Mouse (Mus musculus): ENCODE data around the gene Btn1a1. TPM values are rescaled to one million over a fixed set of nuclear protein-coding genes. Genes with fewer than 3 reads are reported as not detected.

Btn1a1 gene
- polyA plus RNA-seq, 1 experiment = 0.17 TPM

DNA sequence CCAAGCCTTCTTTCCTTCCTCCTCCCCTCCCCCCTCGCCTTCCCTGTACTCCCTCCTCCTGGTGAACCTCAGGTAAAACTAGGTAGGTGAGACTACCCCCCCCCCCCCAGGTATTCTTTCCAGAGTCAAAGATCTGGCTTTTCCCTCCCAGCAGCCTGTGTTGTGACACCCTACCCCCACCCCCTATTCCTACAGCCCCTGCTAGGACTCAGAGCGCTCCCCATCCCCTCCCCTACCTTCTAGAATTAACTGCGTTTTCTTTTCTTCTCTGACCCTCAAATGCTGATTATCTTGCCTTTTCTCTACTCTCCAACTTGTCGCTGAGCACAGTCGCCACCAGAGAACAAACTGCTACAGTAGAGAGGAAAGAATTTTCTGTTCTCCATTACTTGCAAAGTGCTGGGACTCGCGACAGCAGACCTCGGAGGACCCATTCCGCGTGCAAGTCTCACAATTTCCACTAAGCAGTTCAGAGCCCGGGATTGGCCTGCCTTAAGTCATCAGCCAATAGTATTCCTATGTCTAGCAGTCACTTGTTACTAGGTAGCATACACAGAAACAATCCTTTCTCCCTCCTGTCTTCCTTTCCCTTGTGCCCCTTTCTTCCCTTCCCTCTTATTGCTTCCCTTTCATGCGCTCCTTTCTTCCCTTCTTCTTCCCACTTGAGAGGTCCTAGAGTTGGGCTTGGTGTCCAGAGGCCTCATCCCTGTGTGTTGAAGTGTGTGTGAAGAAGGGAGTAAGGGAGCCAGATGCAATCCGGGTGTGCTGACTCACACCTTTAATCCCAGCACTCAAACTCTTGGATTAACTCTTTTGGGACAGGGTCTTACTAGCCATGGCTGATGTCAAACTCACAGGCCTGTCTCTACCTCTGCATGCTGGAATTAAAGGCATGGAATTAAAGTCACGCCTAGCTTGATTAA is 23.0 kb upstream of the Btn1a1 start, which contains the start of gene Btn2a2:
Gene Btn2a2, minus strand, starts transcription at position 458 of the 923 bp plus-strand sequence.
- peak; percentile 52 for DNase-seq (ENCODE audit: low read depth, low spot score)
- WGBS = 9% methylated on average over 14 of the region's 14 CpGs

GRCm38 (mm10) chr13:23485271-23485670 is 19.6 kb upstream of the Btn1a1 start:
- 39% methylated on average over 5 of the region's 5 CpGs for WGBS
- no peak for DNase-seq (ENCODE audit: low read depth, low spot score)

GRCm38 (mm10) chr13:23483153-23483552 is 17.5 kb upstream of the Btn1a1 start:
- DNase-seq (ENCODE audit: low read depth, low spot score) = no peak
- WGBS = 82% methylated on average over 2 of the region's 2 CpGs

DNA sequence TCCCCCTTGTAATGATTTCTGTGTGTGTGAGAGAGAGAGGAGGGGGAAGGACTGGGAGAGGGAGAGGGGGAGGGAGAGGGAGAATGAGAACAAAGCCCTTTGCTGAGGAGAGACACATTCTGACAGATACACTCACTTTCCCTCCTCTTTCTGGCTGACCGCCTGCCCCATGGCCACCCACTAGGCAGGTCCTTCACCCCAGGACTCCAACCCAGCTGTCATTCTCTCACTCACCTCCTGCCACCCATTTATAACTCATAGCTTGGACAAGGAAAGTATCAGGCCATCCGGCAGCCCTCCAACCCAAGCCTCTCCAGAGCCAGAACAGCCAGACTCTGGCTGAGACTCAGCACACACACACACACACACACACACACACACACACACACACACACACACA is 10.0 kb upstream of the Btn1a1 start:
- 68% methylated on average over 2 of the region's 2 CpGs for WGBS
- no peak for DNase-seq (ENCODE audit: low read depth, low spot score)

DNA sequence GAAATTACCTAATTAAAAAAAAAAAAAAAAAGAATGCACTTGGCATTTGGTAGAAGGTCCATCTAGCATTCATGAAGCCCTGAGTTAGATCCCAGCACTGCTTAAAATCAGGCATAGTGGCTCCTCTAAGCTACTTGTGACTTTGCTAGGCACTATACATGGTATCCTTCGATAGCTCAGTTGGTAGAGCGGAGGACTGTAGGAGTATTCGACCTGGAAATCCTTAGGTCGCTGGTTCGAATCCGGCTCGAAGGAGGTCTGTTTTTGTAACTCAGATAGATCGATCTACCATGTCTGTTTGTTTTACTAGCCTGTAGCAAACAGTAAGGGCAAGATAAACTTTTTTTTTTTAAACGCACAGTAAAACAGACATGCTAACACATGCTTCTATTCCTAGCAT is 1.2 kb upstream of the Btn1a1 start:
- WGBS = 9% methylated on average over 9 of the region's 9 CpGs
- DNase-seq (ENCODE audit: low read depth, low spot score) = no peak

DNA sequence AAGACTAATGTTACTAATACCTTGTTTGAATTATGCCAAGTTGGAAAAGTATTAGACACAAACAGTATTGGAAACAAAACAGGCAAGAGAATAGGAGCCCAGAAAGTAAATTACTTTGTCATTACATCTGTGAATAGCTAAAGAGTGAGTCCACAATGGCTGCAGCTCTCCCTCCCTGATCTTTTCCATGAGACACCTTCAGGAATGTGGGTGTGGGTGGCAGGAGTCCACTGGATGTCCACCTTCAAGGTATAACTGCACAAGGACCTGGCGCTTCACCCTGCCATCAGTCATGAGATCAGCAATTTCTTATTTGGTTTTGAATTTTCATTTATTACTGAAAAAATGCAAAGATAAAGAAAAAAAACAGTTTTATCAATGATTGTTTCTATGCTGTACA is 605 bp upstream of the Btn1a1 start:
- 80% methylated on average over 1 of the region's 1 CpGs for WGBS
- no peak for DNase-seq (ENCODE audit: low read depth, low spot score)

GRCm38 (mm10) chr13:23464841-23465366 is 797 bp downstream of the Btn1a1 start:
- no peak for DNase-seq (ENCODE audit: low read depth, low spot score)
- 18% methylated on average over 11 of the region's 11 CpGs for WGBS

DNA sequence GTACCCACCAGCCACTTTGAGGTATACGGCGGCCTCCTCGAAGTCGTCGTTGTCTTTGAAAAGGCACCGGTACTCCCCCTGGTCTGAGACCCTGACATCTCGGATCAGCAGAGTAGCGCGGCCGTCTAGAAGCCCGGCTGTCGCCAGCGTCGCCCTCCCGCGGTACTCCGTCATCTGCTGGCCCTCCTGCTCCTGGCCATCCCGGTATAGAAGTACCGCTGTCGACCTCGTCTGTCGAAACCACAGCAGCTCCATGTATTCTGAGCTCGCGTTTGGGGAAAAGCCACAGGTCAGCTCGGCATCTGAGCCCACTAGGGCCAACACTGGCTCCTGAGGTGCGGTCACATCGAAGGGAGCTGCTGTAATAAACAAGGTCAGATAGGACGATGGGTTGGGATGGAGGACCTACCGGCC is 1.5 kb downstream of the Btn1a1 start:
- no peak for DNase-seq (ENCODE audit: low read depth, low spot score)
- WGBS = 1% methylated on average over 29 of the region's 29 CpGs

- DNase-seq (ENCODE audit: low read depth, low spot score) = no peak
These were observed 2.1 kb downstream of the Btn1a1 start for GRCm38 (mm10) chr13:23463381-23464223.

GRCm38 (mm10) chr13:23462669-23463068 is 3.0 kb downstream of the Btn1a1 start:
- DNase-seq (ENCODE audit: low read depth, low spot score) = no peak

More at GRCm38 (mm10) chr13:23463381-23464223, 2.1 kb downstream of the Btn1a1 start:
- WGBS = 3% methylated on average over 21 of the region's 21 CpGs

GRCm38 (mm10) chr13:23462063-23462462 is 3.6 kb downstream of the Btn1a1 start:
- no peak for DNase-seq (ENCODE audit: low read depth, low spot score)
- WGBS = 89% methylated on average over 4 of the region's 4 CpGs

DNA sequence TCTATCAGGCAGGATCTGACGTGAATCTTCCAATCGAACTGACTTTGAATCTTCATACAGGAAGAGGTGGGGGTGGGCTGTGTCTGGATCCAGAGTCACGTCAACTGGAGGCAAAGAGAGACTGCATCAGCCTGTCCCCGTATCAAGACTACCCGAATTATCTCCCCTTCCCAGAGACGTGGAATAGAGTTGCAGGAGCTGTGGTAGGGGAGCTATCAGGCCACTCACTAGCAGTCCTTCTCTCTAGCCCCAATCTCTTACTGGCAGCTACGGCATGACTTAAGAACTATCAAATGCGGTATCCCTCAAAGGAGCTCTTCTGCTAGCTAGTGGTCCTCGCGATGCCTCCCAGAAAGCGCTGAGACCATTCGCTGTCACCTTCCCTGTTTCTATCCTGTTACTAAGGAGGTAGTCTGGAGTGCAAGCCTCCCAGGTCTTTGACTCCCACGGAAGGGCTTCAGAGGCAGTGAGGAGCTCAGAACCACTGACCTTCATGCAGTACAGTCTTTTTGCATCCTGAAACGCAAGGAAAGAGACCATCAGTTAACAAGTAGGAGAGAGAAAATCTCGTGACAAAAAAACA is 6.3 kb downstream of the Btn1a1 start:
- WGBS = 68% methylated on average over 15 of the region's 15 CpGs
- DNase-seq (ENCODE audit: low read depth, low spot score) = no peak

GRCm38 (mm10) chr13:23453926-23454325 is 11.8 kb downstream of the Btn1a1 start:
- under 1% methylated on average over 9 of the region's 9 CpGs for WGBS
- DNase-seq (ENCODE audit: low read depth, low spot score) = no peak

DNA sequence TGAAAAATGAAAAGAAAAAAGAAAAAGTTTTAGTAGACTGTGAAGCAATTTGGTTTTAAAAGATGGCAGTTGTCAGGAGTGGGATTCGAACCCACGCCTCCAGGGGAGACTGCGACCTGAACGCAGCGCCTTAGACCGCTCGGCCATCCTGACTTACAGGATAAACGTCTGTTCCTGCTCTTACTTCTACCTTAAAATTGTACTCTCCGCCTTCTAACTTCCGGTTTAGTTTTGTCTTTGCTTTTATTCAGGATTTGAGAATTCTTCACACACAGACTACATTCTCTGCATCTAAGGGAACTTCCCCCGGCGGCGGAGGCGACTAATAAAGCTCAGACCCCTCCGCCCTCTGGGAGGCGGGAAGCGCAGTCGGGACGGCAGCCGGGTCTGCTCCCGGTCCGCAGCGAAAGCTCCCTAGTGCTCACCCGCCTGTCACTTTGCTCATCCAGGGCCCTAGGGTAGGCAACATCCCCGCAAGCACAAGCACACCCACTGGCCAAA is 12.3 kb downstream of the Btn1a1 start:
- WGBS = under 1% methylated on average over 25 of the region's 25 CpGs
- no peak for DNase-seq (ENCODE audit: low read depth, low spot score)

- no peak for DNase-seq (ENCODE audit: low read depth, low spot score)
- under 1% methylated on average over 15 of the region's 15 CpGs for WGBS
These were observed 15.3 kb downstream of the Btn1a1 start for GRCm38 (mm10) chr13:23450398-23450797.

DNA sequence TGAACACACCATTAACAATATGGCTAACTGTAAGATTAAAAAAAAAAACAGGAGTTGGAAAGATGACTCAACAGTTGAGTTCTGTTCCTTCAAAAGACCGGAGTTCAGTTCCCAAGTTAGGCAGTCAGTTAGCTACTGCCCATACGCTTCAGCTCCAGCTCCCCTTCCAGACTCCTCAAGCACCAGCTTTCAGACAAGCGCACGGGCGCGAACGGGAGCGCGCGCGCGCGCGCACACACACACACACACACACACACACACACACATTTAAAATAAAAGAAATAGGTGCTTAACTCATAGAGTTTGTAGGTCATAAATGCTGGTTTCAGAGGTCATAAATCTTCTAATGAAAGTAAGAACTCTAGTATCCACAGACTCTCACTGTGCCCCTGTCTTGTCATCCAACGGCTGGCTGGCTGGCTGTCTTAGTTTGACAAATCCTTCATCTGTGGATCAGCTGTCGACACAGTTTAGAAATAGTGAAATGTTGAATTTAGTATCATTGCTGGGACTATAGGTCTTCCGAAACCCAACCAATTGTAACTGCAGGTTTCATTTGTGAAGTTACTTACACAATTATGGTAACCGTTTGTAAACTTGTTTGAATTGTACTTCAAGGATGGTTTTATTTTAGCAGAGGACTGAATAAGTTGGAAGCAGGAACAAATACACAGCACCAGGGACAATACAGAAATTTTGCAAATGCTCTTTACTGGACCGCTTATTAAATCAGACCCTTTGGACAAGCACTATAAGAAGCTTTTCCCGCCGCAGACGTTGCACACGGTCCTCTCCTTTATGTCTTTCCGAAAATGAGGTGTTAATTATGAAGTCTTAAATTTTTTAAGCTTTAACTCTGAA is 16.2 kb downstream of the Btn1a1 start:
- under 1% methylated on average over 24 of the region's 24 CpGs for WGBS
- no peak for DNase-seq (ENCODE audit: low read depth, low spot score)

DNA sequence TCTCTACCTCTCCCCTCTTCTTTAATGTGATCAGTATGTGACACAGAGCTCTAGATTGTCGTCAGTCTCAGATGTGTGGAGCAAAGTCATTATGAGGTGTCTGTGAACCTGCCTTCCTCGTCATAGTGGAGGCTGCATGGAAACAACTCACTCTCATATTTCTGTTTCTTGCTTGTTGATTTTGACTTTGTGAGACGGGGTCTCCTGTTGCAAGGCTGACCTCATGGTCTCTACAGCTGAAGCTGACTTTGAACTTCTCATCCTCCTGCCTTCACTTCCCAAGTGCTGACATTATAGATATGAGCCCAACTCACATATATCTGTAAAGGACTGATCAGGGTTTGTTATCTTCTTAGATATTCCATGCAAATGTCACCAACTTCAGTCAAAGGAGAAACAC is 16.9 kb downstream of the Btn1a1 start:
- 72% methylated on average over 3 of the region's 3 CpGs for WGBS
- DNase-seq (ENCODE audit: low read depth, low spot score) = no peak

DNA sequence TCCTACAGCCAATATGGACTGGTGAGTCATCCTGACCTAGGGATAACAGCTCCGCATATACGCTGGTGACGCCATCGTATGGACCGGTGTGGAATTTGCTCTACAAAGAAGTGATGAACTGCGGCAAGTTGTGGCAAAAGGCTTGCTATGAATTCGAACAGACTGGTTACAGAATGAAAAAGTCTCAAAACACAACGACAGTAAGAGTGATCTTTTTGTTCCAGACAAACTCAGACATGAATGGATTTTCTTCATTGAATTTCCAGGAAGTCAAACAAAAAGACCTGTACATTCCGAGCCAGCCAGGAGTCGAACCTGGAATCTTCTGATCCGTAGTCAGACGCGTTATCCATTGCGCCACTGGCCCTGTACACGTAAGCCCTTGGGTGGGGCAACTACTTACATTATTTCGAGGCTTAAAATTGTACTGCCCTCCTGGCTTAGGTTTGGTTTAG is 19.2 kb downstream of the Btn1a1 start:
- WGBS = 1% methylated on average over 16 of the region's 16 CpGs
- DNase-seq (ENCODE audit: low read depth, low spot score) = no peak

All from large intestine, adult 2 months (tissue).